8 mouse cellular contexts compared by ENCODE assay signal in the genomic region with DNA sequence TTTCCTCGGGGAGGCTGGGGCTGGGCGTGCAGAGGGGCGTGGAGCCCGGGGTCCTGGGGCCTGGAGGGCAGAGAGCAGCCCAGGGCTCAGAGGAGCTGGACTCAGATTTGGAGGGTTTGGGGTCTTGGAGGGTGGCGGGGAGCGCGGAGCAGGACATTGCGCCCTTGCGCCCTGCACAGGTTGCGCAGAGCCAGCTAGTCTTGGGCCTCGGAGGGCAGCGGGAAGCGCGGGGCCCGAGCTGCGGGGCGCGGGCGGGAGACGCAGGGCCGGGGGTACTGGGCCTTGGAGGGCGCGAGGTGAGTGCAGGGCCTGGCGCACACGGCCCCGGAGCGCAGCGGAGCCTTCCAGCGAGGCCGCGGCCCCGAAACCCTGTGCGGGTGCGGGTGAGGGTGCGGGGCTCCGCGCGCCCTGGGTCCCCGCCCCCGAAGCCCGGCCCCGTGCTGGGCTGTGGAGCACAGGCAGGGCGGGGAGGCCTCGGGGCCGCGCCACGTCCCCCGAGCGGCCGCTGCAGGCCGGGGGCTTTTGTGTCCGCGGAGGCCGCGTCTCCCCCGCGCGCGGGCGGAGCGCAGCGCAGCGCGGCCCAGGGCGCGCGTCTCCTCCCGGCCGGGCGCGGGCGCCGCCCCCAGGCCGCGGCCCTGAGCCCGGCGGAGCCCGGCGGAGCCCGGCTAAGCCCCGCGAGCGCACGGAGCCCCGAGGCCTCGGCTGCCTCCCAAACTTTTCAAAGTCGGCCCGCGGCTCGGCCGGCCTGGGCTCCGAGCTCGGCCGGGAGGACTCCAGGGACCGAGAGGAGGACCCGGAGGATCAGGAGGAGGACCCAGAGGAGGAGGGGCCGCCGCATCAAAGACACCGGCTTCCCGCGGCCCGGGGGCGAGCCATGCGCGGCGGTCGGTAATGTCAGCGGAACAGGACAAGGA. TPM values are rescaled to one million over a fixed set of nuclear protein-coding genes. Genes with fewer than 3 reads are reported as not detected.
A peak's percentile ranks its signal among the peaks of the same experiment; 100 is the strongest.
DNase-seq lines count a peak whose midpoint lies in the region; ATAC-seq and TF ChIP-seq lines count a peak whose summit lies in the region.

A gene (plus strand): TSS at position 625 of the 914 bp plus-strand sequence.

- H3K27me3 ChIP-seq in forebrain, embryonic 12.5 days, result peaks cover 11% of the 10 kb centered on the region
- H3K27me3 ChIP-seq in heart, embryonic 15.5 days, result peaks cover 11% of the 10 kb centered on the region; the same call in 1 of the 2 replicates
- 0 out of 2 replicates have a peak, but pooled peaks cover 4% of the 10 kb centered on the region for H3K27me3 ChIP-seq in lung, embryonic 15.5 days

- 1% methylated on average over 84 of the region's 108 CpGs for WGBS in forebrain, embryonic 12.5 days
- under 1% methylated on average over 95 of the region's 108 CpGs for whole genome bisulfite sequencing in heart, embryonic 15.5 days
- WGBS in lung, embryonic 15.5 days, result under 1% methylated on average over 97 of the region's 108 CpGs

- no peak for DNase-seq in ES-E14 (ENCODE audit: low read depth, low spot score)
- DNase-seq in brain, embryonic 14.5 days (ENCODE audit: low read depth), result peak; percentile 79
- DNase-seq in layer of hippocampus, adult 8-10 months (ENCODE audit: low spot score in 2 of 2), result peak in 1 of 2 experiments; percentile 44
- DNase-seq in retina, postnatal 1 day, result peak; percentile 76

- peak within 1 kb of the TSS; percentile 78 for H3K9ac ChIP-seq in ES-E14 (ENCODE audit: insufficient read depth, low read depth, low read length, poor library complexity, severe bottlenecking)
- peak within 1 kb of the TSS; percentile 96 for H3K9ac ChIP-seq in forebrain, embryonic 12.5 days
- H3K9ac ChIP-seq in heart, embryonic 15.5 days, result peak within 1 kb of the TSS; percentile 85
- peak within 1 kb of the TSS; percentile 87 for H3K9ac ChIP-seq in lung, embryonic 15.5 days

- peaks cover 0 to 1% of the 10 kb centered on the region in 2 experiments; a peak in 1 of 4 replicates for H3K4me1 ChIP-seq in ES-E14 (ENCODE audit: control insufficient read depth in 2 of 2, insufficient read depth in 2 of 2, low read length in 2 of 2, poor library complexity in 1 of 2)
- peaks cover 24% of the 10 kb centered on the region for H3K4me1 ChIP-seq in forebrain, embryonic 12.5 days
- peaks cover 10% of the 10 kb centered on the region; the same call in 1 of the 2 replicates for H3K4me1 ChIP-seq in heart, embryonic 15.5 days (replicated peaks)
- H3K4me1 ChIP-seq in lung, embryonic 15.5 days, result peaks cover 15% of the 10 kb centered on the region

- in situ Hi-C loops in ES-E14 (cut with MboI; ENCODE audit: low sequenced_read_pairs in 2 of 2, unreplicated experiment in 2 of 2), result no loop called here

- no peak for TF ChIP-seq CTCF in brain, embryonic 14.5 days (IDR thresholded peaks at IDR 0.05; ENCODE audit: borderline replicate concordance, extremely low read depth, insufficient read depth, insufficient read length)

- peak; percentile 48; the same call in 1 of the 2 replicates for TF ChIP-seq POLR2A in brain, embryonic 14.5 days (IDR thresholded peaks at IDR 0.05; ENCODE audit: borderline replicate concordance, extremely low read depth, insufficient read depth, insufficient read length, poor library complexity, severe bottlenecking)

- H3K27ac ChIP-seq in ES-E14 (ENCODE audit: insufficient read depth, low read depth, low read length, poor library complexity, severe bottlenecking), result no peak within 1 kb of the TSS
- peak within 1 kb of the TSS; percentile 88 for H3K27ac ChIP-seq in forebrain, embryonic 12.5 days
- H3K27ac ChIP-seq in heart, embryonic 15.5 days, result peak within 1 kb of the TSS; percentile 72
- peak within 1 kb of the TSS; percentile 87 for H3K27ac ChIP-seq in lung, embryonic 15.5 days

- peak within 1 kb of the TSS; percentile 95 for H3K4me2 ChIP-seq in forebrain, embryonic 12.5 days
- peak within 1 kb of the TSS; percentile 98 for H3K4me2 ChIP-seq in heart, embryonic 15.5 days
- H3K4me2 ChIP-seq in lung, embryonic 15.5 days, result peak within 1 kb of the TSS; percentile 91

- H3K4me3 ChIP-seq in ES-E14 (ENCODE audit: insufficient read depth in 1 of 2, low read depth in 1 of 2, low read length in 2 of 2, poor library complexity in 1 of 2, severe bottlenecking in 1 of 2), result peak within 1 kb of the TSS; percentile 78 to 82
- peak within 1 kb of the TSS; percentile 82 for H3K4me3 ChIP-seq in forebrain, embryonic 12.5 days (replicated peaks)
- H3K4me3 ChIP-seq in heart, embryonic 15.5 days, result peak within 1 kb of the TSS; percentile 78
- peak within 1 kb of the TSS; percentile 85 for H3K4me3 ChIP-seq in lung, embryonic 15.5 days

- H3K9me3 ChIP-seq in ES-E14 (ENCODE audit: control insufficient read depth, insufficient read depth, low read depth, low read length), result no peaks in the 10 kb centered on the region
- no peaks in the 10 kb centered on the region for H3K9me3 ChIP-seq in forebrain, embryonic 12.5 days
- H3K9me3 ChIP-seq in heart, embryonic 15.5 days (replicated peaks), result no peaks in the 10 kb centered on the region
- no peaks in the 10 kb centered on the region for H3K9me3 ChIP-seq in lung, embryonic 15.5 days

- peak; percentile 85 for ATAC-seq in forebrain, embryonic 12.5 days (ENCODE audit: low FRiP score)
- peak; percentile 72 for ATAC-seq in heart, embryonic 15.5 days (replicated peaks; ENCODE audit: insufficient number of reproducible peaks, insufficient read depth, low FRiP score, low read depth)
- ATAC-seq in lung, embryonic 15.5 days (ENCODE audit: borderline replicate concordance, extremely low read depth, low FRiP score, low TSS enrichment), result peak; percentile 80
- no peak for ATAC-seq in megakaryocyte progenitor cell, adult 5-6 weeks (replicated peaks; ENCODE audit: poor library complexity)

- no peaks in the 10 kb centered on the region for H3K36me3 ChIP-seq in ES-E14 (ENCODE audit: control insufficient read depth, insufficient read depth, low read length, poor library complexity, severe bottlenecking)
- no peaks in the 10 kb centered on the region; the same call in 1 of the 2 replicates for H3K36me3 ChIP-seq in forebrain, embryonic 12.5 days (replicated peaks)
- H3K36me3 ChIP-seq in heart, embryonic 15.5 days, result no peaks in the 10 kb centered on the region
- no peaks in the 10 kb centered on the region for H3K36me3 ChIP-seq in lung, embryonic 15.5 days

TF ChIP-seq in ES-E14, 5 proteins besides CTCF, POLR2A, EP300 and RAD21:
- TF ChIP-seq ZNF384 (IDR thresholded peaks at IDR 0.05; ENCODE audit: low read depth, low read length) (no peak), HCFC1 (IDR thresholded peaks at IDR 0.05; ENCODE audit: borderline replicate concordance, insufficient read depth, low read length) (peak; percentile 61; the same call in 1 of the 2 replicates)

RNA-seq across cellular contexts. Expression of the gene that starts here (rescaled TPM):
- 0.42 and 0.58 TPM in 2 replicates for total RNA-seq in ES-E14 (2012; rRNA removed)
- 12.9 and 19.0 TPM in 2 replicates for polyA plus RNA-seq in brain, embryonic 14.5 days (2012; rRNA removed)
- 12.5 TPM in 2 replicates for polyA plus RNA-seq in forebrain, embryonic 12.5 days (2016; fragmentation: Nextera tagmentation; extraction: Ambion mirVana)
- polyA plus RNA-seq in heart, embryonic 15.5 days (2015; fragmentation: Nextera tagmentation; extraction: Ambion mirVana), result 2.1 and 2.6 TPM in 2 replicates
- 10 to 100 TPM; 26.3 to 31.3 (median 28.8) TPM for total RNA-seq in layer of hippocampus, adult 8-10 months (2022)
- 3.6 and 4.1 TPM in 2 replicates for polyA plus RNA-seq in lung, embryonic 15.5 days (2015; fragmentation: Nextera tagmentation; extraction: Ambion mirVana)
- not detected in 2 replicates for total RNA-seq in megakaryocyte progenitor cell, adult 5-6 weeks (2015)
- 0.03 TPM in 1 of 2 replicates, not detected in the other for total RNA-seq in megakaryocyte progenitor cell, adult 5-6 weeks (2017)

Comparison
In these comparisons a context has a peak if more than half of its experiments do, and no peak if none do; other contexts are left out.
1. RNA of the gene that starts here (total RNA-seq): 26.3 to 31.3 TPM in layer of hippocampus, adult 8-10 months; 0.42 to 0.58 TPM in ES-E14 and 0.03 TPM in megakaryocyte progenitor cell, adult 5-6 weeks; every median in the first group is over 10 times any median in the second.
2. Peak in every context shown above with its lines, with median percentiles within 50 percentile points of each other: H3K4me3 ChIP-seq, H3K9ac ChIP-seq and H3K4me2 ChIP-seq.